Mouse (Mus musculus): ENCODE measurements at regions not wholly inside any gene's neighbourhood (a gene's known extent, or its start where the extent isn't known, plus 50 kb on each side); places are given as distances from the start of the nearest gene placed in this dataset.

DNA sequence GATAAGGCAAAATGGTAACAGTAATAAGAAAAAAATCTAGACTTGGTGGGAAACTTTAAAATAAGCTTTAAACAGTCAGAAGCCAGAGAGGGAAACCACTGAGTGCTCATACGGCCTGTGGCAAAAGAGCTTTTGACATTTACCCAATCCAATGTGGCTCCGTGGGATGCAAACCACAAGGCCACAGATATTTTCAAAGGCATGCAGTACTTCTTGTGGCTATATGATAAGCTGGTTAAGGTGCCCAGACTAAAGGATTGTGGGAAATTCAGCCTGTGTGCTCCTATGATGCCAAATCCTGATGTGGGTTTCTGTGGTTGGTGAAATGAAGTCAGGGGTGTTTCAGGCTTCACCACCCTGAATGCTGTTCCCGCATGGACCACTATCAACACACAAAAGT lies 355.8 kb downstream of the Sorl1 start:
- TF ChIP-seq CTCF (IDR thresholded peaks at IDR 0.05; ENCODE audit: low read depth, low read length) (no peak), TAL1 (conservative IDR thresholded peaks at IDR 0.05; ENCODE audit: low read depth, low read length) (no peak), GATA1 (IDR thresholded peaks at IDR 0.05; ENCODE audit: borderline replicate concordance, low read length) (no peak)

Measured in G1E (cell line).